Mouse (Mus musculus): ENCODE measurements around the gene Gm49601.

DNA sequence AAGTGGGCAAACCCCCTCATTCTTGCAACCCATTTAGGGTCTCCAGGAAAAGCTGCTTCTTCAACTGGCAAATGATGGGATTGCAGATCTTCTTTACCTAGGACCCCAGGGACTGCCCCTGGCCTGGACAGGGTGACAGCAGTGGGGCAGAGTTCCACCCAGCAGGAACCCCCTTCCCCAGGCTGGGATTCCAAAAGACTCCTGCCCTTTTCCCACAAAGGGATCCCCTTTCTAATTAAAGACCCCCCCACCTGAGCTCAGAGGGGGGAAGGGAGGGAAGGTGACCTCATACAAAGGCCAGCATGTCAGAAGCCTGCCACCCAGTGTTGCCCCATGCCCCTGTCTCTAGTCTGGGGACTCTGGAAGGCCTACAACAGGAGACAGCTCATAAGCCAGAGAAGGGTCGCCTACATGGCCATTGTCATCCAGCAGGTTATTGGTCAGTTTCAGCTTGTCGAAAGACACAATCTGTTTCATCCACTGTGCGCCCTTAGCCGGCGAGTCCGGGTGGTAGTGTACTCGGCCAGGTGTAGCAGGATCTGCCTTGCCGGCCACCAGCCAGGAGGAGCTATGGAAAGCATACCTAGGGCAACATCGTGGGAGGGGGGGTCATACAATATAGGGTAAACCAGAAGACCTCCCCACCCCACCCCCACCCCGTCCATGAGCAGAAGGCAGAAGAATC, 42.4 kb downstream of the Gm49601 start:
- TF ChIP-seq CTCF (IDR thresholded peaks at IDR 0.05; ENCODE audit: low read depth, low read length) = no peak
- TF ChIP-seq POLR2A (IDR thresholded peaks at IDR 0.05; ENCODE audit: extremely low read depth, insufficient read depth, low read length) = no peak

All from liver, adult 2 months (tissue).